Mouse (Mus musculus) heart, embryonic 14.5 days (tissue): ENCODE results near the gene Tmprss2. TPM values are rescaled to one million over a fixed set of nuclear protein-coding genes. Genes with fewer than 3 reads are reported as not detected.

Experiments used
- ATAC-seq: fragments of 200-750 bp; cut with Nextera tagmentation; 2 replicates; pipeline ENCODE4 v1.8.0; 2017; ENCODE audit warnings: low read depth, moderate TSS enrichment; ENCODE audit not compliant: insufficient number of reproducible peaks, insufficient read depth, low FRiP score
- H3K27ac ChIP-seq, 2 experiments: fragments of 200-500 bp in 1 of 2; fragments of 300-500 bp in 1 of 2; sonication (generic) in 1 of 2; replicated peaks in 1 of 2; 2 replicates each; pipeline ENCODE4 v1.5.1; 2012 to 2014; ENCODE audit warnings: low read depth in 2 of 2, low read length in 2 of 2, control low read depth in 1 of 2, mild to moderate bottlenecking in 1 of 2, mixed read lengths in 1 of 2; ENCODE audit not compliant: control insufficient read depth in 1 of 2, insufficient read depth in 1 of 2
- H3K27me3 ChIP-seq: fragments of 300-500 bp; sonication (generic); 2 replicates; pipeline ENCODE4 v1.6.1; 2014; ENCODE audit warnings: mild to moderate bottlenecking, low read length, control low read depth; ENCODE audit not compliant: control insufficient read depth, insufficient read depth
- H3K36me3 ChIP-seq: fragments of 300-500 bp; sonication (generic); 2 replicates; pipeline ENCODE4 v1.6.1; 2014; ENCODE audit warnings: mild to moderate bottlenecking, control low read depth, low read length, mixed read lengths; ENCODE audit not compliant: control insufficient read depth, insufficient read depth
- H3K4me1 ChIP-seq, 2 experiments: fragments of 200-500 bp in 1 of 2; fragments of 300-500 bp in 1 of 2; sonication (generic) in 1 of 2; 2 replicates each; pipeline ENCODE4 v1.6.1; 2012 to 2014; ENCODE audit warnings: low read length in 2 of 2, control low read depth in 1 of 2, mixed read lengths in 1 of 2; ENCODE audit not compliant: control insufficient read depth in 2 of 2, insufficient read depth in 2 of 2
- H3K4me2 ChIP-seq: fragments of 300-500 bp; sonication (generic); 2 replicates; pipeline ENCODE4 v1.6.1; 2014; ENCODE audit warnings: mild to moderate bottlenecking, low read length
- H3K4me3 ChIP-seq, 2 experiments: fragments of 200-500 bp in 1 of 2; fragments of 300-500 bp in 1 of 2; sonication (generic) in 1 of 2; 2 replicates each; pipeline ENCODE4 v1.5.1; 2012 to 2014; ENCODE audit warnings: low read length in 2 of 2, mild to moderate bottlenecking in 2 of 2, control low read depth in 1 of 2, low read depth in 1 of 2, moderate library complexity in 1 of 2; ENCODE audit not compliant: control insufficient read depth in 1 of 2, insufficient read depth in 1 of 2
- H3K9ac ChIP-seq: fragments of 300-500 bp; sonication (generic); 2 replicates; pipeline ENCODE4 v1.6.1; 2014; ENCODE audit warnings: mild to moderate bottlenecking, low read length
- H3K9me3 ChIP-seq: fragments of 300-500 bp; sonication (generic); 2 replicates; pipeline ENCODE4 v1.6.1; 2016; ENCODE audit warnings: low read length, control low read depth; ENCODE audit not compliant: control insufficient read depth
- WGBS: fragments of 180-500 bp; shearing (Covaris S2); extraction: QIAGEN DNeasy Blood & Tissue Kit; methylation state at CpG from one replicate; pipeline ENCODE4 v1.1.7; 2014; 5-methylcytosine and 5-hydroxymethylcytosine counted together
- polyA plus RNA-seq: library from polyadenylated mRNA; unstranded; fragments of >200 nt; fragmentation: Nextera tagmentation; extraction: Ambion mirVana; gene quantifications from 2 replicates; pipeline ENCODE4 v1.2.1, GENCODE M21; 2014

Tmprss2 gene
- polyA plus RNA-seq, 1 experiment from 2014 or later, result 0.18 TPM

DNA sequence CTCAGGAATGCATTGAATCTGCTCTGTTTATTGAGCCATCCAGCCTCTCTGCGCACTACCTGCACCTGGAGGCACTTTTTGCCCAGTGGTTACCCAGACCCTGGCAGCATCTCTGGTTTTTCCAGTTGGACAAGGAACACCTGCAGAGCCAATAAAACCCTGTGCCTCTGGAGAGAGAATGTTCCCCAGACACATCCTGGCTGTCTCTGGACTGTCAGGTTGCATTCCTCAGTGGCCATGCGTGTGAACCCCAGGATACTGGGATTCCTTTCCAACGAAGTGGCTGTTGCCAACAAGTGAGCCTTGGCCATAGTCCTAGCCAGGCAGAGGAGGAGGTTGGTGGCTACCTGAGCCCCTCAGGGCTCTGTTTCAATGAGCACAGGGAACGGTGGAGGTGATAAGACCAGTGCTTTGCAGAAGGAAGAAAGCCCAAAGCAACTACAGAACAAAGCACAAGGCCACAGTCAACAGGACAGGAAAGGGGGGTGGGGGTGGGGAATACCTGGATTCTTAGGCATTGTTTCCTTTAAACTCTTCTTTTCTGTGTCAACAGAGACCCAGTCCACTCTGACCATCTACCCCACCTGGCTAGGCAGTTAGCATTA, 22.0 kb upstream of the Tmprss2 start:
- WGBS, result 40% methylated on average over 4 of the region's 4 CpGs
- Histone ChIP-seq H3K27ac (no peak overlapping the region), H3K27me3 (no peaks in the 10 kb centered on the region), H3K9ac (no peak overlapping the region), H3K9me3 (no peaks in the 10 kb centered on the region), H3K4me1 (no peaks in the 10 kb centered on the region), H3K4me3 (no peak overlapping the region), H3K4me2 (no peak overlapping the region), H3K36me3 (no peaks in the 10 kb centered on the region)
- ATAC-seq, result no peak

DNA sequence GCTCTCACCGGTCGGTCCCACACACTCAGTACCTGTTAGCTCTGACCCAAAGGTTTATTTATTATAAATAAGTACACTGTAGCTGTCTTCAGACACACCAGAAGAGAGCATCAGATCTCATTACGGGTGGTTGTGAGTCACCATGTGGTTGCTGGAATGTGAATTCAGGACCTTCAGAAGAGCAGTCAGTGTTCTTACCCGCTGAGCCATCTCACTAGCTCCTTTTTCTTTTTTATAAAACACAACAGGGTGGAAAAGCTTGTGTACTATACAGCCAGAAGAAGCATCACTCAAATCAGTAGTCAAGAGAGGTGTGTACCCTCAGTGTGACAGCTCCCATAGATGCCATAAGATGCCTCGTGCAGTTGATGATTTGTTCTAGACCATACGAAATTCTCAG, 12.2 kb upstream of the Tmprss2 start:
- WGBS, result 82% methylated on average over 6 of the region's 6 CpGs
- no peak for ATAC-seq
- H3K4me2 ChIP-seq, result no peak overlapping the region
- H3K4me1 ChIP-seq, result no peaks in the 10 kb centered on the region
- no peak overlapping the region for H3K27ac ChIP-seq
- H3K9me3 ChIP-seq, result no peaks in the 10 kb centered on the region
- H3K27me3 ChIP-seq, result no peaks in the 10 kb centered on the region
- H3K36me3 ChIP-seq, result no peaks in the 10 kb centered on the region
- no peak overlapping the region for H3K9ac ChIP-seq
- no peak overlapping the region for H3K4me3 ChIP-seq

DNA sequence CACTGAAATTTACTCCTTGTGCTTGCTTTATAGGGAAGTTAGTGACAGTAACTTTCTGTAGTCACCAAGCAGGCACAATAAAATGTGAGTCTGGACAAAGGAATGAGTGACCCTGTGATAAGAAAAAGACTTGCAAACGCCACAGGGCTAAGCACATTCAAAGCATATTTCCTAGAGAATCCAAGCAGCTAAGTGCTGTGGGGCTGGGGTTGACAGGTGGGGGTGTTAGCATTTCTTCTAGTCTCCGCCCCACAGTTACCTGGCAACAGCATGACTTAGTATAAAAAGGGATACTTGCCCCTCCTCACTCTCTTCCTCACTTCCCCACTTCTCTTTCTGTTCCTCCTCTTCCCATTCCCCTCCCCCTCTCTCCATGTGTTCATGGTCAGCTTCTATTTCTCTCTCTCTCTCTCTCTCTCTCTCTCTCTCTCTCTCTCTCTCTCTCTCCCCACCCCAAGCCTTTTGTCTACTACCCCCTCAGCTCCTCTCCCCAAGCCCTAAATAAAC, 11.4 kb upstream of the Tmprss2 start:
- Histone ChIP-seq H3K27ac (no peak overlapping the region), H3K9ac (no peak overlapping the region), H3K36me3 (no peaks in the 10 kb centered on the region), H3K4me1 (no peaks in the 10 kb centered on the region), H3K4me3 (no peak overlapping the region), H3K27me3 (no peaks in the 10 kb centered on the region), H3K4me2 (no peak overlapping the region), H3K9me3 (no peaks in the 10 kb centered on the region)
- ATAC-seq, result no peak
- WGBS, result 27% methylated on average over 2 of the region's 2 CpGs

DNA sequence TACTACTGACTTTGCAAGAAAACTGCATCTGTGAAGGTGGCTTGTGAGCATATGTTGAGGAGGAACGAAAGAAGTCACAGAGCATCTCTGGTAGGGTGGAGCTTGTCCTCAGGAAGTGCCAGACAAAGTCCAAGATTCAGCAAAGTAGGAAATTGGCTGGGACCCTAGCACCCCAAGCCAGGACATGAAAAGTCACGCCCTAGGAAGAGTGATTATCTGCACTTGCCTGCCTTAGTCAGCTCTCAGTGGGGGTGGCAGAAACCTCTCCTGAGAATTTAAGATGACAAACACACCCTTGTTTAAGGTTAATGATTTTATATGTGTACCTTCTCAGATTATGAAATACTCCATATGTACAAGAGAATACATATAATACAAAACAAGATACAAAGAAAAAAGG, 7.3 kb upstream of the Tmprss2 start:
- Histone ChIP-seq H3K9me3 (no peaks in the 10 kb centered on the region), H3K27me3 (no peaks in the 10 kb centered on the region), H3K9ac (no peak overlapping the region), H3K36me3 (no peaks in the 10 kb centered on the region), H3K4me2 (no peak overlapping the region), H3K4me3 (no peak overlapping the region), H3K4me1 (no peaks in the 10 kb centered on the region), H3K27ac (no peak overlapping the region)
- WGBS, result 54% methylated on average over 2 of the region's 2 CpGs
- ATAC-seq, result no peak

DNA sequence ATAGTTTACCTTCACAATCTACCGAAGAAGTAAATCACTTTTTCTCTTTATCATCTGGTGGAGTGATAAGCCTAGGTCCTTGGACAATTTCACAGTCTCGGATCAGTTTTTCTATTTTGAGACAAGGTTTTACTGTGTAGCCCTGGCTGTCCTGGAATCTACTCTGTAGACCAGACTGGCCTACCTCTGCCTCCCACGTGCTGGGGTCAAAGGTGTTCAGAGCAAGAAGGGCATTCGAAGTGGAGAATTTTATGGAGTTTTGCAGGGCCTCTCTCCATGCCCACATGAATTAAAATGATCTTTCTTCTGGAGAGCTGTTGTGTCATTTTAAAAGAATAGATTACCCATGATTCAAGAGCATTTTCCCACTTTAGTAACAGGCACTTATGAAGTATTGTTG, 1.0 kb upstream of the Tmprss2 start:
- Histone ChIP-seq H3K4me3 (no peak overlapping the region), H3K9me3 (no peaks in the 10 kb centered on the region), H3K4me2 (no peak overlapping the region), H3K36me3 (no peaks in the 10 kb centered on the region), H3K9ac (no peak overlapping the region), H3K4me1 (peaks cover 4 to 8% of the 10 kb centered on the region in 2 experiments; a peak in 2 of 4 replicates), H3K27me3 (peaks cover 37% of the 10 kb centered on the region), H3K27ac (no peak overlapping the region)
- no peak for ATAC-seq
- 40% methylated on average over 4 of the region's 4 CpGs for WGBS

DNA sequence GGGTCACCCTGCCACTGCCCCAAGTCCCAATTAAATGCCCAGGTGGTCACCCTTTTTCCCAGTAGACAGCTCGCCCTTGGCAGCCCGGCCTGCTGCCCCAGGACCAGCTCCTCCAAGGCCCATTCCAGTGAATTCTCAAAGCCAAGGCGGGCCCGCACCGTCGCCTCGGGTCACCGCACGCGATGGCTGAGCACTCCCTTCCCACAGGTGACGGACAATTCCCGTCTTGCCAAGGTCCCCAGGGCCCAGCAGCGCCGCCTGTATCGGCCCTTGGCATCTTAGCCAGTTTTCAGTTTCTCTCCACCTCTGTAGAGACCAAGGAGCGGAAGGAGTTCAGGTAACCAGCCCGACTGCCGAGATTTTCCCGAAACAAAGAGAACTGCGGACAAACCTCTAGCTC, 749 bp downstream of the Tmprss2 start:
- peaks cover 4 to 8% of the 10 kb centered on the region in 2 experiments; a peak in 2 of 4 replicates for H3K4me1 ChIP-seq
- H3K4me3 ChIP-seq, result peak overlapping the region; percentile 35 to 47
- no peaks in the 10 kb centered on the region for H3K9me3 ChIP-seq
- H3K9ac ChIP-seq, result peak overlapping the region; percentile 53
- peaks cover 37% of the 10 kb centered on the region for H3K27me3 ChIP-seq
- H3K4me2 ChIP-seq, result peak overlapping the region; percentile 91
- H3K36me3 ChIP-seq, result no peaks in the 10 kb centered on the region
- no peak overlapping the region for H3K27ac ChIP-seq
- ATAC-seq, result no peak
- 5% methylated on average over 20 of the region's 20 CpGs for WGBS

DNA sequence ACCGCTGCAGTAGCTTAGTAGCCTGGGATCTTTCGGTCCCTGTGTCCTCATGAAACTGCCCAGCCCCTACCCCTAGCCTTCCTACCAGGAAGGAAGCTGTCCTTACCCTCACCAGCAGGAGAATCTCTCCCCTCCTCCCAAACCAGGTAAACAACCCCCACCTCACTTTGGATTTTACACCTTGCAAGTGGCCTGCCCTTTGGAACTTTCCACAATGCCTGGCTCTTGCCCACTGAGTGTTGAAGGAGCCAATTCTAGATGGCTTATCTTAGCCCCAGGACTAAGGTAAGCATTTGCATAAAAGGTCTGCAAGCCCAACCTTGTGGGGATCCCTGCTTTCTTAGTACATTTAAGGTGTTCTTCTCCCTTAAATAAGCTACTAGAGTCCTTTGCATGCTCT, 1.3 kb downstream of the Tmprss2 start:
- no peak overlapping the region for H3K4me2 ChIP-seq
- H3K9ac ChIP-seq, result no peak overlapping the region
- 75% methylated on average over 2 of the region's 2 CpGs for WGBS
- no peak overlapping the region for H3K27ac ChIP-seq
- ATAC-seq, result no peak
- no peaks in the 10 kb centered on the region for H3K36me3 ChIP-seq
- H3K4me1 ChIP-seq, result peaks cover 4 to 8% of the 10 kb centered on the region in 2 experiments; a peak in 2 of 4 replicates
- H3K9me3 ChIP-seq, result no peaks in the 10 kb centered on the region
- H3K27me3 ChIP-seq, result peaks cover 37% of the 10 kb centered on the region
- no peak overlapping the region; a peak in 1 of 4 replicates for H3K4me3 ChIP-seq

DNA sequence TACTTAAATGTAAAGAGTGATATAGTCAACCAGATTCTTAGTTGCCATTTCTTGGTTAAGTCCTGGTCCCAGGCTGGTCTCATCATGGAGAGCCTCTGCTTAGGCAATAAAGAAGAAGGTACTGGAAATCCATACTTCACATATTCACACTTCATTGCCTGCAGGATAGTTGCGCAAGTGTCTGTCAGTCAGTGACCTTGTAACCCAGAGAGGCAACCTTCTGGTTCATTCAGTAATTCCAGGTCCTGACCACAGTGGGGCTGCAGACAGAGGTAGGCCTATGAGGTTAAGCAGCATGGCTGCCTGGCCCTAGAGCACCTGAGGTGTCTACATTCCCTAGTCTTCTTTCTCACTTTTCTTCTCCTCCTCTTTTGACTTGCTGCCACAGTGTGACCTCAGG, 3.0 kb downstream of the Tmprss2 start:
- Histone ChIP-seq H3K4me2 (no peak overlapping the region), H3K9ac (no peak overlapping the region), H3K4me3 (no peak overlapping the region), H3K9me3 (no peaks in the 10 kb centered on the region), H3K36me3 (no peaks in the 10 kb centered on the region), H3K27me3 (peaks cover 37% of the 10 kb centered on the region), H3K4me1 (peaks cover 4 to 8% of the 10 kb centered on the region in 2 experiments; a peak in 2 of 4 replicates), H3K27ac (no peak overlapping the region)
- WGBS, result 94% methylated on average over 1 of the region's 1 CpGs
- no peak for ATAC-seq
